Mouse (Mus musculus): ENCODE data around the gene Lrrc3b. TPM values are rescaled to one million over a fixed set of nuclear protein-coding genes. Genes with fewer than 3 reads are reported as not detected.

The Lrrc3b gene
- polyA plus RNA-seq (2017; shearing (Covaris generic)): 0.41 TPM

GRCm38 (mm10) chr14:15438485-15439157 is at the start of gene Lrrc3b:
TSS of gene Lrrc3b (minus strand) at chr14:15438987.

